Mouse (Mus musculus) cerebral cortex, adult 2 months (tissue): ENCODE data around the gene 1110017D15Rik.

ENCODE experiments used
- WGBS: fragments of 180-500 bp; shearing (Covaris S2); methylation state at CpG from one replicate; pipeline ENCODE4 v1.1.7; 2018; 5-methylcytosine and 5-hydroxymethylcytosine counted together

The 1110017D15Rik gene

DNA sequence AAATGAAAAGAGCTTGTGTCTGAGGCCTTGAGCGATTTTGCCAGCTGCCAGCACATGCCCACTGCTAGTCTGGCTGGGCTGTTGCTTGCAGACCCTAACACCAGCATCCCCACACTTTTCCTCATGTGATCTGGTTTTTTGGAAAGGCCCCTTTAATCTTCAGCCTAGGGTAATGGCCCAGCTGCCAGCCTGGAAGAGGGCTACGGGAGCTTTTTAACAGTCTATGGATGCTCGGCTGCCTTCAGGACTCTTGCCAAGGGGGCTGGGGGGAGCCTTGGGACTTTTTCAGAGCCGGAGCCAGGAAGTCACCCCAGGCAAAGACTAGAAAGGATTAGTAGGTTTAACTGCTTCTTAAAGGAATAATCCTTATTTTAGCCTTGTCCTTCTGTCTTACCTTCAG is 3.8 kb downstream of the 1110017D15Rik start:
- 32% methylated on average over 4 of the region's 4 CpGs for WGBS

DNA sequence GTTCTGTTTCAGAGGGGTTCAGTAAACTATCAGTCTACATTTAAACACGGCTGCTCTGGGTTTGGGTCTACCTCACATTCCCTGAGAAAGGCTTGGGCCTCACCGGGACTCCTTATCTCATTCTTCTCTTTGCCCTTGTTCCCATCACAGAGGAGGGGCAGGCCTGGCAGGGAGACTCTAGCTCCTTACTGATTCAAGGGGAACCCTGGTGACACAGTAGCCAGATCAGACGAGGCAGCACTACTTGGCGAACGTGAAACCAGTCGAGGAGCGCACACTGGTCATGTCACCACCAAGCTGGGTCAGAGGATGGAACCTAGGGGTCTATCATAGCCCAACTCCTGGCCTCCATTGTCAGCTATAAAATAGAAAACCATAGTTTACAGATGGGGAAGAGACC is 9.1 kb downstream of the 1110017D15Rik start:
- 83% methylated on average over 7 of the region's 7 CpGs for WGBS

DNA sequence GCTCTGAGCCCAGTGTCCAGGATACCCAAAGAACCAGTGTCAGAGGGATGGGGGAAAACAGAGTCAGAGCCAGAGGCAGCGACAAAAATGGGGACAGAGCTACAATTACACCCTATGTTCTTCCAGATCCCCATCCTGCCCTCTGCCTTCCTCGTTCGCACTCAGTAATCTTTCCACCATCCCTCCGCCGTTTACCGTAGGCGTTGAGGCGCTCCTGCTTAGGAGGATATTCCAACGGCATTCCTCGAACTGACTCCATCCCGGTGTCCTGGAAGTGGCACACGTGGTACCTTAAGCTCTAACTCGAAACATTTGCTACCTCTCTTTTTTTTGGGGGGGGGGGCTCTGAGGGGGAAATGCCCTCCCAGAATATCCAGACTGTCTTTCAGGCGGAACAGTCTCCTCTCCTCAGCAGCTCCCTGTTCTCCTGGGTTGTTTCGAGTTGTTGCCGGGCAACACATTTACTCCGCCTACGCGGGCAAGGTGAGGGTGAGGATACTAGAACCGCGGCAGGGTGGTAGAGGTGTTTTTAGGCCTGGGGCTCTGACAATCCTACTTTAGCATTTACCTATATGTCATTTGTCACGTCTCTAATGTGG is 9.7 kb downstream of the 1110017D15Rik start:
- 19% methylated on average over 22 of the region's 22 CpGs for WGBS

- WGBS = under 1% methylated on average over 29 of the region's 29 CpGs
These were observed 10.2 kb downstream of the 1110017D15Rik start for GRCm38 (mm10) chr4:41506906-41507305.

- WGBS = 22% methylated on average over 13 of the region's 13 CpGs
These were observed 11.0 kb downstream of the 1110017D15Rik start for GRCm38 (mm10) chr4:41506156-41506555.

DNA sequence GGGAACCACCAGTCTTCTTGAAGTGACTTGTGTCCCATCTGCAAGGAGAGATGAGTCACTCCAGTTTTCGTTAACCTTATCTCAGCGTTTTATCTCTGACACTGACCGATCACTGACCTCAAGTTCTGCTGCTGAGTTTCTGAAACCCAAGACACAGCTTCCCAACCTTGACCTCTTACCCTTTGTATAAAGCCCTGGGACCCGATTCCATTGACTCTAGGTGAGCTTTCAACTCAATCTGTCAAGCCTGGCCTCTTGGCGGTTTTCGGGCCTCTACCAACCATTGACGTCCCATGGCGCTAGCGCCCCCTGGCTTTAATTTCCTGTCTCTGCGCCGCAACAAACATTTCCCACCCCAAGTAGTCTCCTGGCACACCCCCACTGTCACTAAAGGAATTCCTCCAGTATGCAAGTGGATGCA is 12.0 kb downstream of the 1110017D15Rik start:
- 73% methylated on average over 11 of the region's 11 CpGs for WGBS

DNA sequence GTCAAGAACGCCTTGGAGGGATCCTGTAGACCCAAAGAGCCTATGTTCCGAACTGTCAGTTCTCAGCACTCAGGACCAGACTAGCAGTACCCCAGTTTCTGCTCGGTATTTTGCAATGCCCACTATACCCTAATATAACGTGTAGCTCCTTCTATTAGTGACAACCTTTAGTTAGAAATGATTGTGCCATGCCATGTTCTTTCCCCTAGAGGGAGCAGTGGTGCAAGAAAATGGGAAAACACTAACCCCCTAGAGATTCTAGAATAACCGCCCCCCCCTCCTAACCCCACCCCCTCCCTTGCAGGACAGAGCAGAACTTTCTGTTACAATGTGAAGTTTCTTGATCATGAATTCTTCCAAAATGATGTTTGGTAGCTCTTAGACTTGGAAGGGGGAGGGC is 12.8 kb downstream of the 1110017D15Rik start:
- 78% methylated on average over 5 of the region's 5 CpGs for WGBS

GRCm38 (mm10) chr4:41502986-41503412 is 14.1 kb downstream of the 1110017D15Rik start, which contains the start of gene AI464131:
Gene AI464131 (minus strand): TSS chr4:41503076.
- 5% methylated on average over 17 of the region's 18 CpGs for WGBS

GRCm38 (mm10) chr4:41502171-41502940 is 14.8 kb downstream of the 1110017D15Rik start:
- WGBS = 43% methylated on average over 20 of the region's 20 CpGs

- WGBS = 81% methylated on average over 4 of the region's 4 CpGs
These were observed 16.3 kb downstream of the 1110017D15Rik start for GRCm38 (mm10) chr4:41500787-41501186.

DNA sequence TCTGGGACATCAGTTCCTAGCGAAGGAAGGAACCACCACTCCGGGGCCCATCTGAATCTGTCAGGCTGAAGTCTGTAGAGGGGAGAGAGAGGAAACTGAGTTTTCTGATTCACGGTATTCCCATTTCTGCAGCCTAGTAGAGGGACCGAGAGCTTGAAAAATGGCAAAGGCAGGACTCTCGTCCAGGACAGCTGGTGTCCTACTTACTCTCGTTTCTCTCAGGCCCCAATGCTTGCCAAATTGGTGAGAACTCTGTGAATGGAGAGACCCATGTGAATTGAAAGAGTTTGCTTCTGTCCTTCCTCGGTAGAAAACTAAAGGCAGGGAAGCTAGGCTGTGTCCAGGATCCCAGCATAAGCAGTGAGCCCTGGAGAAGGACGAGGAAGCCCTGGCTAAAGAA is 17.5 kb downstream of the 1110017D15Rik start:
- 68% methylated on average over 8 of the region's 8 CpGs for WGBS

GRCm38 (mm10) chr4:41498921-41499391 is 18.2 kb downstream of the 1110017D15Rik start:
- WGBS = 53% methylated on average over 43 of the region's 43 CpGs

GRCm38 (mm10) chr4:41497995-41498845 is 18.9 kb downstream of the 1110017D15Rik start:
- 34% methylated on average over 72 of the region's 72 CpGs for WGBS

GRCm38 (mm10) chr4:41497579-41497978 is 19.6 kb downstream of the 1110017D15Rik start:
- 19% methylated on average over 34 of the region's 34 CpGs for WGBS

DNA sequence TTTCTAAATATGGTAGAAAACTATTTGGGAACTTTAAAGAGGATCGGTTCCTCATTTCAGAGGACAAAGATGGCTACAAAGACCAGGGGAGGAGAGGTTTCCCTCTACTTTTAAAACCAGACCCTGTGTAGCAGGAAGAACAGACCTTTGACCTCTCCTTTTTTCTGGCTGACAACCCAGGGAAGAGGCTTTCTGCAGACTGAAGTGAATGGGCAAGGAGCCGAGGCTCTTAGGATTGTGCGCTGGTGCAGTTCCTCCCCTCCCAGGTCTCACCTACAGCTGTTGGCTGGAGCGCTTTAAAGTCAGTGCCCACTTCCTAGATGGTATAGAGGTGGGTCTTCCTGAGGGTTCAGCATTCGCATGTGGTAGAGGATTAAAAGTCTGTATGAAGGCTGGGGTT is 20.1 kb downstream of the 1110017D15Rik start:
- 81% methylated on average over 5 of the region's 5 CpGs for WGBS

- WGBS = 45% methylated on average over 11 of the region's 11 CpGs
These were observed 21.3 kb downstream of the 1110017D15Rik start for GRCm38 (mm10) chr4:41495850-41496249.

DNA sequence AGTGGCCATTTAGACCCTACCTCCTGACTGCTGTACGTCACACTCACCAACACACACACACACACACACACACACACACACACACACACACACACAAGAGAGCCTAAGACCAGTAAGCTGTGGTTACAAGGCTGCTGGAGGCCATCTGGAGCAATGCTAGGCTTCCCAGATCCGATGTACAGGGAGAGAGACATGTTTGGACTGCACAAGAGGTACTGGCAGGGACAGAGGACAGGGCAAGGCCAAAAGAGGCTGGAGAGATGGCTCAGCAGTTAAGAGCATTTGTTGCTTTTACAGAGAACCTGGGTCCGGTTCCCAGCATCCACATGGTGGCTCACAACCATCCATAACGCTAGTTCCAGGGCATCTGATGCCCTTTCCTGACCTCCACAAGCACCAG is 22.1 kb downstream of the 1110017D15Rik start:
- 82% methylated on average over 4 of the region's 4 CpGs for WGBS

DNA sequence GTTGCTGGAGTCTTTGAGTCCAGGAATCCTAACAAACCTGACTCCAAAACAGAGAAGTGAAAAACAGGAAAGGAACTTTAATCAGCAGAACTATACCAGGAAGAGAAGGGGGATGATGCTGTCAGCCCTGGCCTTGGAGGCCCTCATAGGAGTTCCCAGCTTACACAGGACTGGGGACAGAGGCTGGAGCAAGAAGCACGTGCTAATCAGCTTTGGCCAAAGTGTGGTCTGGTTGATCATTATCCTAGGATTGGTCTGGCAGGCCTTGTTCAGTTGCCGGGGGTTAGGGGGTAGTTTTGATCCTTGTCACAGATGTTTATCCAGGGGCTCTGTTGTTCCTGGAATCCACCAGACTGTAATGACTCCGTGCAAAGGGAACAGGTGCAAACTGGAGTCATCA is 22.8 kb downstream of the 1110017D15Rik start:
- WGBS = 58% methylated on average over 3 of the region's 3 CpGs

- WGBS = 90% methylated on average over 3 of the region's 3 CpGs
These were observed 23.5 kb downstream of the 1110017D15Rik start for GRCm38 (mm10) chr4:41493464-41494116.

DNA sequence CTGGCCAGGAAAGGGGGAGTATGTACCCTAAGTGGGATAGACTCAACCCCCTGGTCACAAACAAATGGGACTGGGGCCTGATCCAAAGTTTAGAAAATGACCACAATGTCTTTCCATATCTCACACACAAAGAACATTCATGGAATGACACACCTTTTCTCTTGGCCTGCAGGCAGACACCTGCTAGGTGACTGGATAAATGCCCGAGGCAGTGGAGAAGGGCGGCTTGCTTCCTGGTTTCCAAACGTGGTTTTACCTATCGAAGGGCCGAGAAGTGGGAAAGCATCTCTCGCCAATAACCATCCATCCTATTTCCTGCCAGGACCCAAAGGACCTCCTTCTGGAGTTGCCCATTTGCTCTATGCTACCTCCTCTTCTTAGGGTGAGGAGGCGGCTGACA is 24.2 kb downstream of the 1110017D15Rik start:
- WGBS = 93% methylated on average over 7 of the region's 7 CpGs

GRCm38 (mm10) chr4:41481601-41482017 is 35.5 kb downstream of the 1110017D15Rik start:
- WGBS = 48% methylated on average over 6 of the region's 6 CpGs

DNA sequence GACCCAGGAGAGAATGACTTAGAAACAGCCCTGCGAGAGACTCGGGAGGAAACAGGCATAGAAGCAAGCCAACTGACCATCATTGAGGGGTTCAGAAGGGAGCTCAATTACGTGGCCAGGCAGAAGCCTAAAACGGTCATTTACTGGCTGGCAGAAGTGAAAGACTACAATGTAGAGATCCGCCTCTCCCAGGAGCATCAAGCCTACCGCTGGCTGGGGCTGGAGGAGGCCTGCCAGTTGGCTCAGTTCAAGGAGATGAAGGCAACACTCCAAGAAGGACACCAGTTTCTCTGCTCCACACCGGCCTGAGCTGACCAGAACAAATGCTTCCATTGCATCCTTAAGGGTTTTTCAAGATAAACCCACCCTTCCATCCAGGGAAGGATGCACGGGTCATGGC is 36.9 kb downstream of the 1110017D15Rik start:
- WGBS = 71% methylated on average over 8 of the region's 8 CpGs
